ENCODE assay signal across 11 mouse cellular contexts in genomic region chr12:116938158-116938854, GRCm38 (mm10).
A peak's percentile ranks its signal among the peaks of the same experiment; 100 is the strongest.
DNase-seq lines count a peak whose midpoint lies in the region; ATAC-seq lines count a peak whose summit lies in the region.
"Had no signal": no experiment of that assay in that cellular context is flagged by ENCODE, and none has a peak within 500 bp of the region (broad histone marks: within the 10 kb centered on the region; RNA-seq: fewer than 3 reads in every experiment).

No protein-coding gene starts in this region.

- no peaks in the 10 kb centered on the region for H3K9me3 ChIP-seq in forebrain, embryonic 10.5 days
- no peaks in the 10 kb centered on the region for H3K9me3 ChIP-seq in midbrain, embryonic 13.5 days

- peaks cover 79% of the 10 kb centered on the region for H3K27me3 ChIP-seq in forebrain, embryonic 10.5 days (ENCODE audit: poor library complexity, severe bottlenecking)
- H3K27me3 ChIP-seq in midbrain, embryonic 13.5 days, result no peaks in the 10 kb centered on the region

- peak; percentile 94 for ATAC-seq in midbrain, embryonic 13.5 days
- ATAC-seq: inflammation-experienced regulatory T-cells, adult 6 months had no signal

- H3K4me1 ChIP-seq in forebrain, embryonic 10.5 days, result peaks cover 39% of the 10 kb centered on the region
- peaks cover 22% of the 10 kb centered on the region for H3K4me1 ChIP-seq in midbrain, embryonic 13.5 days (replicated peaks)

- DNase-seq in embryo, embryonic 11 days, result peak; percentile 16
- DNase-seq in embryo, embryonic 9.5 days (ENCODE audit: extremely low spot score), result no peak
- peak; percentile 72 for DNase-seq in forebrain, embryonic 10.5 days (ENCODE audit: extremely low spot score, low spot score)
- DNase-seq in layer of hippocampus, adult 9-10 months (ENCODE audit: low spot score), result peak; percentile 37
- DNase-seq in thymus, postnatal 14 days, result no peak
- DNase-seq in cerebellum, adult 9-10 months, result no peak
- DNase-seq in urinary bladder, postnatal 25 days (ENCODE audit: low spot score), result no peak
- DNase-seq: gastrocnemius, adult 2 months; spleen, adult 18-20 months had no signal

- H3K4me2 ChIP-seq in midbrain, embryonic 13.5 days (replicated peaks), result no peak overlapping the region

- H3K4me3 ChIP-seq in forebrain, embryonic 10.5 days, result no peak overlapping the region
- H3K4me3 ChIP-seq in midbrain, embryonic 13.5 days (replicated peaks), result no peak overlapping the region
- H3K4me3 ChIP-seq: gastrocnemius, adult 2 months had no signal

- 37% methylated on average over 3 of the region's 3 CpGs for WGBS in forebrain, embryonic 10.5 days
- WGBS in midbrain, embryonic 13.5 days, result 5% methylated on average over 3 of the region's 3 CpGs

- no peaks in the 10 kb centered on the region for H3K36me3 ChIP-seq in forebrain, embryonic 10.5 days (replicated peaks)
- H3K36me3 ChIP-seq in midbrain, embryonic 13.5 days, result no peaks in the 10 kb centered on the region

- H3K9ac ChIP-seq in midbrain, embryonic 13.5 days (replicated peaks), result no peak overlapping the region

- H3K27ac ChIP-seq in forebrain, embryonic 10.5 days, result no peak overlapping the region
- peak overlapping the region; percentile 78 for H3K27ac ChIP-seq in midbrain, embryonic 13.5 days
- H3K27ac ChIP-seq: gastrocnemius, adult 2 months had no signal

Comparison
In these comparisons a context has a peak if more than half of its experiments do, and no peak if none do; other contexts are left out.
1. DNase-seq: peak in embryo, embryonic 11 days (single experiment), forebrain, embryonic 10.5 days (single experiment) and layer of hippocampus, adult 9-10 months (single experiment); none in embryo, embryonic 9.5 days (single experiment), thymus, postnatal 14 days (single experiment), cerebellum, adult 9-10 months (single experiment) and urinary bladder, postnatal 25 days (single experiment).